Mouse (Mus musculus) kidney, adult 11 months (tissue): ENCODE measurements around the gene Tmem156.
A peak's percentile ranks its signal among the peaks of the same experiment; 100 is the strongest.

Experiments used
- DNase-seq: peaks from one replicate; pipeline ENCODE4 v3.0.0; 2022

The Tmem156 gene

GRCm38 (mm10) chr5:65096082-65096481 lies 4.2 kb upstream of the Tmem156 start:
- DNase-seq, result no peak

GRCm38 (mm10) chr5:65094902-65095545 lies 3.1 kb upstream of the Tmem156 start:
- DNase-seq, result no peak

DNA sequence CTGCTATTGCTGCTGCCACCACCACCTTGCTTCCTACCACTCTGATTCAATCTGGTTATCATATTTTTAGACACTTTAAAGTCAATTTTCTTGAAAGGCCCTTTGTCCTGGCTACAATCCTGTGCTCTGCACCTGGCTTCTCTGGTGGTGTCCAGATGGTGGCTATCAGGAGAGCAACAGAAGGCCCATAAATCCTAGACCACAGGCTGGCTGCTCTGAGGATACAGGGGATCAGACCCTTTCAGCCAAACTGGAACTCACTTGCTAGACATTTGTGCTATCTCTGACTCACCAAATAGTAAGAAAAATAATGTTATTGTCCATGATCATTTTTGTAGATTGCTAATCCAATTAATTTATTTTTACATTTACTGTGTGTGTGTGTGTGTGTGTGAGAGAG lies 1.8 kb upstream of the Tmem156 start:
- no peak for DNase-seq

DNA sequence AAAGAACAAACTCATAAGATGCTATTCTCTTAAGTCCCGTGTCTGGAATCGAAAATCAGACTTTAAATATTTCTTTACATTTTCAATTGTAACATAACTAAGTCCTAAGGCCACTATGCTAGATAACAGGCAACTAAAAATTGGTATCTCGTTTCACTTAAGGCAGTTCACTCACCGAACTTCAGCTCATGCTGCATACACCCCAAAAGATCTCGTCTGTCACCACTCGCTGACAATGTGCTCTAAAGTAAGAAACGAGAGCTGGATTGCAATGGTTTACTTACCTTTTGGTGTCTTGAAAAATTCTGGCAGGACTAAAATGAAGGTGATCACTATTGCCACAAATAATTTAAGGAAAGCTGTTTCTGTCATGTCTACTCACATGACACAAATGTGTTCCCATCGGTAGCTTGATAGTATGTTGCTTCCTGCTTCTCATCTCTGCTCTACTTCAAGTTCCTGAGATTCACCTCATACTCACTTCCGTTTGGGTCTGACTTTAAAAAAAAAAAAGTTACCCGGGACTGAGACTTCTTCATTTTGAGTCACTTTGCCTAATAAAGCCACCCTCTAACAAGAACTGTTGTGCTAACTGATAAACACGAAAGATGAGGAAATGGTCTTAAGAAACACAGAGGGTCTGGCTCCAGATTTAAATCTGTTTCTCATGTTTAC lies 611 bp downstream of the Tmem156 start:
- DNase-seq, result no peak

GRCm38 (mm10) chr5:65089707-65090106 lies 2.2 kb downstream of the Tmem156 start:
- no peak for DNase-seq

DNA sequence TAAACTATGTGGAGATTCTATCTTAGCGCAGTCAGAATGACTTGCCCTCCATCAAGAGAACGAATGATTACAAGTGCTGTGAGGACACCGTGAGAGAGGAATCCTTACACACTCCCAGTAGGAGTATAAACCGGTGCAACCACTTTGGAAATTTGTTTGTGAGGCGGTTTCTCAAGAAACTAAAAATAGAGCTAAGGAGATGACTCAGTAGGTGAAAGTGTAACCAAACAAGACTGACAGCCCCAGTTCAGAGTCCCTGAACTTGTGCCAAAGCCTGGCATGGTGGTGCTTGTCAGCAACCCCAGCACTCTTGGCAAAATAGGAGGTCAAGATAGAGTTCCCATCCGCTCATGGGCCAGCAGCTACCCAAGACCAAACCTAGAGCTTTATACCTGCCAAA lies 5.4 kb downstream of the Tmem156 start:
- peak; percentile 83 for DNase-seq

- DNase-seq, result no peak
Observed at GRCm38 (mm10) chr5:65081836-65082235, 10.1 kb downstream of the Tmem156 start.

DNA sequence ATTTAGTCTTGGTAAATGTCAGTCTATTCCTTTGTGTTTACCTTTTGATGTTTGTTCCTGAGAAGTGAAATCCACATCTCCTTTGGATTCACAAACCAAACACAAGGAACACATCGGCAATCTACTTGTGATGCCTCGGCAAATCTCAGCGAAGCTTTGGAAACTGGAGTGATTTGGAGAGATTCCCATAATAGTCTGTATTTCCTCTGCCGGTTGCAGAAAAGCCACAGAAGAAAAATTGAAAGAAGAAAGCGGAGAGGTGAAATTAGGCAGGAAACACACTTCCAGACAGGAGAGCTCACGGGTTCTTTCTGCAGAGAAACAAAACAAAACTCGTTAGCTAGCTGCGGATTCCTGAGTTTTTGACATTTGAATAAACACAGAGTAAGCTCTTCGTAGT lies 12.1 kb downstream of the Tmem156 start:
- DNase-seq, result no peak

DNA sequence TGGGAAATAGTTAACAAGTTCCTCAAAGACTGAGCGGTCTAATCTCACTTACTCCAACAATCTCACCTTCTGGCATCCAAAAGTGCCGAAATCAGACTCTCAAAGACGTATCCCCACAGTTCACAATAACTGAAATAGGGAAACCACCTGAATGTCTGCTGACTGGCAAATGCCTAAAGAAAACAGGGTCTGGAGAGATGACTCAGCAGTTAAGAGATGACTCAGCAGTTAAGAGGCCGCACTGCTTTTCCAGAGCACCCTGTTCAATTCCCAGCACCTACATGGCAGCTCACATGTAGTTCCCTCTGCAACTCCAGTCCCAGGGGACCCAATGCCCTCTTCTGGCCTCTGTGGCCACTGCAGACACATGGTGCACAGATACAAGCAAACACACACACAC lies 13.9 kb downstream of the Tmem156 start:
- no peak for DNase-seq

DNA sequence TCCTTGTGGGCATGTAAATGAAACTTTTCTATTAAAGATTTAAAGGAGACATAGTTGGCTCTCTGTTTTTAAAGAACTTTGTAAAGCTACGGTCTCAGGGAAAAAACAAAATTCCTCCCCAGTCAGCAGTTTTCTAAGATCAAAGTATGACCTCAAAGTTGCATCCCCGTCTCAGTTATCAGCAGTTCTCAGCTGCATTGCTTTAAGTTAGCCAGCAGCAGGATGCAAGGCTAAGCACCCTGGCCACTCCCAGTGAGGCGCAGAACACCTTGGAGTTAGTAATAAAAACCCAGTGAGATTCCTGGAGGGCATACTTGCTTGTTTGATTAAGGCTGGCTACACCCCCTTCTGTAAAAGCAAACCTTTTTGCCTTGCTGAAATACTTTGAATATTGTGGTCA lies 15.2 kb downstream of the Tmem156 start:
- DNase-seq, result no peak

DNA sequence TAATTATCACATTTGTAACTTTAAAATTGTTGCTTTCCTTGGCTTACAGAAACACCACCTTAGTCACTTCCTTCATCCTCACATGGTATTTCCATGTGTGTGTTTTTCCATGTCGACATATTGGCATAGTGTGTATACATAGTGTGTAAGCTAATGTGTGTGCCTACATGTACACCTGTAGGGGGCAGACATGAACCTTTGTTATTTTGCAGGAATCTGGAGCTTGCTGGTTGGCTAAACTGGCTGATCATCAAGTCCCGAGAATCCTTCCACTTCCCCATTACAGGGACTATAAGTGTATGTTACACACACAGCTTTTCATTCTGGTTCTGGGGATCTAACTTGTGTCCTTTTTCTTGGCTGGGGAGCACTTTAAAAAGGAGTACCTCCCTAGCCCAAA lies 15.8 kb downstream of the Tmem156 start:
- no peak for DNase-seq

DNA sequence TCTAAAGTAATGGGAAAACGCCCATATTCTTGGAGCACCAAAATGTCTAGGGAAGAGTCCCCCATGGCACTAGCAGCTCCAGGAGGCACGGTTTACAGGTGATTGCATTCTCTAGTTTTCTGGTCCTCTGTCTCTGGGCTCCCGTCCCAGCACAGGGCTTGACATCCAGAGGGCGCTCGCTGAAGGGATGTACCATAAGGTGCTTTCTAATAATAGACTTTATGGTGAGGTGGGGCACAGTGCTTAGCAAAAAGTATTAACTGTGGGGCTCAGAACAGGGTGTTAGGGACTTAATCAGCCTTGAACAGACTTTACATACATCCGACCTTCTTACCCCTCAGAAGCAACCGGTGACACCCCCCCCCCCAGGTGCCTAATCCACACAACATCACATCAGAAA lies 17.2 kb downstream of the Tmem156 start:
- no peak for DNase-seq

GRCm38 (mm10) chr5:65073247-65073646 lies 18.7 kb downstream of the Tmem156 start:
- DNase-seq, result no peak

DNA sequence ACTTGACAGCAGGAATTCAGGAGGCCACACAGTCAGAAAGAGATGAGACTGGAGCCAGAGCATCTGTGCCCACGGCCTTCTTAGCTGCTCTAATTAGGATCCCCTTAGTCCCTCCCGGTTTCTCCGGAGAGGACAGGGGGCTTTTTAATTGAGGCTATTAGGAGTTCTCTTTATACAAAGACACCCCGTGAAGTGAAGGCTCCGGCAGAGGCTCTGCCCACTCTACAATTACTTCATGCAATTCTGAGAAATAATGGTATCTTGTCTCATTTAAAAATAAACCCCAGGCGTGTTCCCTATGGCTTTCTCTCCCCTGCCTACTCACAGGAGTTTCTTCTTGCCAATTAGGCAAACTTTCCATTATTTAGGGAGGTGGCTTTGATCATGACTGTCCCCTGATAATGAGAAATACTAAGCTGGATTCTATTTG lies 20.2 kb downstream of the Tmem156 start:
- no peak for DNase-seq

DNA sequence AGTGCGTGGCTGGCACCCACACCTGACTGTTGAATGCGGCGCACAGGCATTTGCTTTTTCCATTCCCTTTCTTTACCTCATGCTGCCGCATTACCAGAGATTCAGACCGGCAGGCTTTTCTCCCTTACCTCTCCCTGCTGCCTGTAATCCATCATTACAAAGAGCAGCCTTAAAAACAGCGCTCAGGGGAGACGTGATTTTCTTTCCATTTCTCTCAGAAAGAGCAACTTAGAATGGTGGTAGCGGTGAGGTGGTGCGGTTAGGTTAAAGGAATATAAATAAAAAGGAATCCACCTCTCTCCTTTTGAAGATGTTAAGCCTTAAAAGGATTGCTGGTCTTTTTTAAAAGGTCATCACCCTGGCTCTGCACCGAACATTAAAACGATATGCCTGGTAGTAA lies 22.1 kb downstream of the Tmem156 start:
- no peak for DNase-seq

- DNase-seq, result no peak
Observed at GRCm38 (mm10) chr5:65068166-65068565, 23.8 kb downstream of the Tmem156 start.

GRCm38 (mm10) chr5:65063266-65063665 lies 28.7 kb downstream of the Tmem156 start:
- DNase-seq, result no peak

- DNase-seq, result no peak
Observed at GRCm38 (mm10) chr5:65062236-65062635, 29.7 kb downstream of the Tmem156 start.

- no peak for DNase-seq
Observed at GRCm38 (mm10) chr5:65059806-65060205, 32.1 kb downstream of the Tmem156 start.

GRCm38 (mm10) chr5:65057596-65057995 lies 34.3 kb downstream of the Tmem156 start:
- no peak for DNase-seq

DNA sequence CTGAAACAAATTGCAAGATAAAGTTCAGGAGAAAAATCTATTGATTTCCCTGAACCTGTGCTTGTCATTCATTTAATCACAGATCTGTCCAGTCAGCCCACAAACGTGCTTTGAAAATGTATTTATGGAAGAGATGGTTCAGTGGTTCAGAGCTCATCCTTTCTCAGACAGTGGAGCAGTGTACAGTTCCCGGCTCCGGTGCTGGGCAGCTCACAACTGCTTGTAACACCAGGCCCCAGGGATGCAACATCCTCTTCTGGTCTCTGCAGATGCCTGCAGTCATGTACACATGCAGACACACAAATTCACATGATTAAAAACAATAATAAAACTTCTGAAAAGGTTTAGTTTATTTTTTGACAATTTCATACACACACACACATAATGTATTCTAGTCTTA lies 40.4 kb downstream of the Tmem156 start:
- DNase-seq, result no peak

GRCm38 (mm10) chr5:65049880-65050279 lies 42.1 kb downstream of the Tmem156 start:
- DNase-seq, result no peak

GRCm38 (mm10) chr5:65047285-65047855 lies 44.6 kb downstream of the Tmem156 start:
- no peak for DNase-seq

- no peak for DNase-seq
Observed at GRCm38 (mm10) chr5:65046442-65047284, 45.3 kb downstream of the Tmem156 start.
